Mouse (Mus musculus) limb, embryonic 10.5 days (tissue): ENCODE data around the gene C6. TPM values are rescaled to one million over a fixed set of nuclear protein-coding genes. Genes with fewer than 3 reads are reported as not detected.

Experiments
- DNase-seq: peaks from one replicate; pipeline ENCODE4 v3.0.0-alpha.2; 2017; ENCODE audit warnings: low spot score
- H3K27ac ChIP-seq: fragments of 300-500 bp; sonication (generic); 2 replicates; pipeline ENCODE4 v1.5.1; 2016; ENCODE audit warnings: mild to moderate bottlenecking
- H3K27me3 ChIP-seq: fragments of 300-500 bp; sonication (generic); 2 replicates; pipeline ENCODE4 v1.6.1; 2016; ENCODE audit warnings: low read depth, mild to moderate bottlenecking; ENCODE audit not compliant: poor library complexity, severe bottlenecking
- H3K36me3 ChIP-seq: fragments of 300-500 bp; sonication (generic); 2 replicates; pipeline ENCODE4 v1.6.1; 2016; ENCODE audit warnings: mild to moderate bottlenecking, moderate library complexity
- H3K4me1 ChIP-seq: fragments of 300-500 bp; sonication (generic); 2 replicates; pipeline ENCODE4 v1.6.1; 2016
- H3K4me3 ChIP-seq: fragments of 300-500 bp; sonication (generic); 2 replicates; pipeline ENCODE4 v1.5.1; 2016; ENCODE audit warnings: mild to moderate bottlenecking, moderate library complexity
- H3K9me3 ChIP-seq: fragments of 300-500 bp; sonication (generic); replicated peaks from 2 replicates; pipeline ENCODE4 v1.6.1; 2016; ENCODE audit warnings: mild to moderate bottlenecking
- WGBS: fragments of 180-500 bp; shearing (Covaris S2); methylation state at CpG from one replicate; pipeline ENCODE4 v1.1.7; 2016; 5-methylcytosine and 5-hydroxymethylcytosine counted together
- polyA plus RNA-seq: library from polyadenylated mRNA; unstranded; fragments of >200 nt; fragmentation: Nextera tagmentation; extraction: Ambion mirVana; gene quantifications from 2 replicates; pipeline ENCODE4 v1.2.1, GENCODE M21; 2016

C6 gene
- 0.08 TPM in 1 of 2 replicates, not detected in the other for polyA plus RNA-seq

DNA sequence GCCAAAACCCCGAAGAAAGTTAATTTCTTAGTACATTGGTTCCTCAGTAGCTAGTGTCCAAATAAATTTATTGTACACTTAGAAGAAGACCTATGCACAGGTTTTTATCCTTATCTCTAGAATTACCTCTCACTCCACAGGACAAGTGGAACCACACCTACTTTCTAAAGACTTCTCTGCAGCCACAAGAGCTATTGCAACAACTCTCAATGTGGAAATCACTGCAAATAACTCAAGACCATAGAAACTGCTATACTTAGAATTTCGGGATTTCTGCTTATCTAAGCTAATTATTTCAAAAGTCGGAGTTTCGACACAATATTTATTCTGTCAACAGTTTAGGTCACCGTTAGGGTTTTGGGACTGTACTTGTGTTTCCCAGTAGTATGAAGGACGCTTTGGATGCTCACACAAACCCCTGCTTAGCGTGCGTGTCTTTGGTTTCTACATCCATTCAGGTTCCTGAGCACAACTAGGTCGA is at the start of gene C6:
C6 (plus strand) TSS at position 346 of the 481 bp plus-strand sequence.
- no peaks in the 10 kb centered on the region for H3K4me1 ChIP-seq
- no peak within 1 kb of the TSS for H3K4me3 ChIP-seq
- H3K9me3 ChIP-seq = no peaks in the 10 kb centered on the region
- no peak within 1 kb of the TSS for H3K27ac ChIP-seq
- 91% methylated on average over 9 of the region's 9 CpGs for WGBS
- DNase-seq = no peak
- H3K36me3 ChIP-seq = no peaks in the 10 kb centered on the region
- no peaks in the 10 kb centered on the region for H3K27me3 ChIP-seq

DNA sequence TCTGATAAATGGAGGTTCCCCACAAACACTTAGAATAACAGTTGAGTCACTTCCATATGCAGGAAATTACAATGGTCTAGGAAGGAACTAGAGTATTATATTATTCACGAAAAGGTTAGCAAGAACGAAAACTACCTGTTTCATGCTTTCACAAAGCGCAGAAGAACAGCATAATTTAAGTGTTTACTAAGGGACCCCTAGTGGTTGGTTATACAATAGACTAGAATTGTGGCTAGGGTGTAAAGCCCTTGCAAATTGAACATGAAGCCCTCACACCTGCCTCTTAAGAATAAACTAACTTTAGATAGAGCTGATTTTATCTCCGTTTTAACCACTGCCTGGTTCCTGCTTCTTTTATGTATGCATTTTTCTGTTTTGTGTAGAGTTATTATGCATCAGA is 29.4 kb upstream of the C6 start:
- Histone ChIP-seq H3K27me3 (no peaks in the 10 kb centered on the region), H3K9me3 (0 out of 2 replicates have a peak, but pooled peaks cover 3% of the 10 kb centered on the region), H3K4me1 (no peaks in the 10 kb centered on the region), H3K27ac (no peak overlapping the region), H3K4me3 (no peak overlapping the region), H3K36me3 (no peaks in the 10 kb centered on the region)
- 87% methylated on average over 4 of the region's 4 CpGs for WGBS
- DNase-seq = no peak

GRCm38 (mm10) chr15:4734150-4734549 is 7.2 kb downstream of the C6 start:
- H3K4me1 ChIP-seq = no peaks in the 10 kb centered on the region
- WGBS = 85% methylated on average over 1 of the region's 1 CpGs
- no peaks in the 10 kb centered on the region for H3K27me3 ChIP-seq
- H3K36me3 ChIP-seq = no peaks in the 10 kb centered on the region
- H3K9me3 ChIP-seq = no peaks in the 10 kb centered on the region
- H3K27ac ChIP-seq = no peak overlapping the region
- no peak for DNase-seq
- H3K4me3 ChIP-seq = no peak overlapping the region

- no peaks in the 10 kb centered on the region for H3K36me3 ChIP-seq
- H3K4me3 ChIP-seq = no peak overlapping the region
Observed at GRCm38 (mm10) chr15:4734996-4735609, 8.1 kb downstream of the C6 start.

DNA sequence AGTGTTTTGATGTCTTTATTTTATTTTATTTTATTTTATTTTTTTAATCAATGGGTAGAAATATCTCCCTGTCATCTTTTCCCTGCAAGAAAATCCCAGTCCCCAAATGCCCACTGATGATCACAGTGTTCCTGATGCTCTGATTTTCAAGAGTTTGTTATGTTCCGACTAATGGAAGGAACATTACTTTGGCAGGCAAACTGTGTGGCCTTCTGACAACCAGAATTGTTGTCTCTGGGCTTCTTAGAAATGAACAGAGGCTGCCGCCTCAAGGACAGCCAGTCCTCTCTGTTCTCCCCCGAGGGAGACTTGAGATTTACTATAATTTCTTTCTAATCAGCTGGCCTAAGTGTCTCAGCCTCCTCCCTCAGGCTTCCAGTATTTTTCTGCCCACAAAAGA is 20.7 kb downstream of the C6 start:
- no peak overlapping the region for H3K4me3 ChIP-seq
- no peaks in the 10 kb centered on the region for H3K9me3 ChIP-seq
- 96% methylated on average over 3 of the region's 3 CpGs for WGBS
- H3K36me3 ChIP-seq = no peaks in the 10 kb centered on the region
- no peak overlapping the region for H3K27ac ChIP-seq
- no peak for DNase-seq
- H3K4me1 ChIP-seq = no peaks in the 10 kb centered on the region
- no peaks in the 10 kb centered on the region for H3K27me3 ChIP-seq

More at GRCm38 (mm10) chr15:4734996-4735609, 8.1 kb downstream of the C6 start:
- no peaks in the 10 kb centered on the region for H3K4me1 ChIP-seq
- no peaks in the 10 kb centered on the region for H3K27me3 ChIP-seq
- DNase-seq = no peak
- 93% methylated on average over 2 of the region's 2 CpGs for WGBS
- H3K9me3 ChIP-seq = no peaks in the 10 kb centered on the region
- H3K27ac ChIP-seq = no peak overlapping the region

DNA sequence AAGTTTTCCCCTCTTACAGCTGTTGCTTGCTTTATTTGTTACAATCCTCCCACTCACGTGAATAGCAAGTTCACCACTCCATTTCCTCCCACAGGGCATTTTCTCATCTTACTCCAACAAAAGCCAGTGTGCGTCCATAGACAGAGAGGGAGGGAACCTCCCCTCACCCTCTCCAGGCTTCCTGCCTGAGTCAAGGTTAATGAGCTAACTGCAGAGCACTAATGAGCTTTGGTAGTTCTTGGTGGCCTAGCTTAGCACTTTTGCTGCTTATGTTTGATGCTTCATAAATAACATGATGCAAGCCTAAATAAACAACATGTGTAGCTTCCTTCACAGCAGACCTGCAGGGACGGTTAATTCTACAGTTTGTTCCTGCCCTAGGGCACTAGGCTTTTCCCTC is 63.4 kb downstream of the C6 start:
- H3K27ac ChIP-seq = peak overlapping the region; percentile 67
- no peaks in the 10 kb centered on the region for H3K36me3 ChIP-seq
- H3K9me3 ChIP-seq = no peaks in the 10 kb centered on the region
- DNase-seq = peak; percentile 29
- H3K4me3 ChIP-seq = no peak overlapping the region
- no peaks in the 10 kb centered on the region for H3K27me3 ChIP-seq
- WGBS = 27% methylated on average over 3 of the region's 3 CpGs
- peaks cover 25% of the 10 kb centered on the region for H3K4me1 ChIP-seq

- Histone ChIP-seq H3K36me3 (no peaks in the 10 kb centered on the region), H3K27ac (no peak overlapping the region), H3K9me3 (no peaks in the 10 kb centered on the region), H3K4me3 (no peak overlapping the region), H3K4me1 (no peaks in the 10 kb centered on the region), H3K27me3 (no peaks in the 10 kb centered on the region)
- DNase-seq = no peak
- 91% methylated on average over 4 of the region's 4 CpGs for WGBS
Observed at GRCm38 (mm10) chr15:4796861-4797260, 69.9 kb downstream of the C6 start.

DNA sequence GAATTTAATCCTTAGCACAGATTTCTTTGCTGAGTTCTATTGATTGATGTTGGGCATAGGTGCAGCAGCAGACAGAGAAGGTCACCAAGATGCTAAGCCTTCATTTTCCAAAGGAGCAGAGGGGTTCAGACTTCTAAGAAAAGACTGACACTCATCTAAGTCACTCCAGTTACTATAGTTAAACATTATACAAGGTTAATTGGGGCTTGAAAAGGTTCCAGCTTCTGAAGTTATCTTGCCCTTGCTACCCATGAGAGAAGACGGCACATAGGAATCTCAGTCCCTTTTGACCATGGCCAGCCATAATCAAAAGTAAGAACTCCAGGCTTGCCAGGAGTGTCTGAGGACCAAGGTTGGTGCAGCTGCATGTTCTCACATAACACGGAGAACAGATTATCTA is 77.3 kb downstream of the C6 start:
- Histone ChIP-seq H3K27ac (no peak overlapping the region), H3K4me3 (no peak overlapping the region), H3K4me1 (no peaks in the 10 kb centered on the region), H3K27me3 (no peaks in the 10 kb centered on the region), H3K9me3 (no peaks in the 10 kb centered on the region), H3K36me3 (no peaks in the 10 kb centered on the region)
- DNase-seq = no peak
- WGBS = 87% methylated on average over 2 of the region's 2 CpGs

DNA sequence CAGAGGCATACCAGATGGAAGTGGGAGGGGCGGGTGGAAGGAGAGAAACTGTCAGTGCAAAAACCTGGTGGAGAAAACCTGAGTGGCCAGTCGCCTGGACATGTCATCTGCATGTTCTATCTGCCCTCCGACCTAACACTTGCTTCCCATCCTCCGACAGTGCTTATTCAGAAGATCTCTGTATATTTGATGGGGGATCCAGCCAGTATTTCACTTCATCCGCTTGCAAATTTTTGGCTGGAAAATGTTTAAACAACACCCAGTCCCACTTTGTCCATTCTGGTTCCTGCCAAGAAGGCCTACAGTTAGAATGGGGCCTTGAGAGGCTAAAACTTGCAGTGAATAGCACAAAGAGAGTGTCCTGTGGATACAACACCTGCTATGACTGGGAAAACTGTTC is 81.2 kb downstream of the C6 start:
- H3K4me1 ChIP-seq = no peaks in the 10 kb centered on the region
- H3K27ac ChIP-seq = no peak overlapping the region
- H3K36me3 ChIP-seq = no peaks in the 10 kb centered on the region
- 93% methylated on average over 5 of the region's 5 CpGs for WGBS
- no peaks in the 10 kb centered on the region for H3K27me3 ChIP-seq
- no peak overlapping the region for H3K4me3 ChIP-seq
- H3K9me3 ChIP-seq = no peaks in the 10 kb centered on the region
- no peak for DNase-seq

GRCm38 (mm10) chr15:4814976-4815375 is 88.0 kb downstream of the C6 start:
- no peak for DNase-seq
- no peaks in the 10 kb centered on the region for H3K36me3 ChIP-seq
- H3K4me3 ChIP-seq = no peak overlapping the region
- H3K27me3 ChIP-seq = no peaks in the 10 kb centered on the region
- no peaks in the 10 kb centered on the region for H3K4me1 ChIP-seq
- H3K27ac ChIP-seq = no peak overlapping the region
- H3K9me3 ChIP-seq = no peaks in the 10 kb centered on the region
- WGBS = 95% methylated on average over 5 of the region's 5 CpGs

- H3K27me3 ChIP-seq = no peaks in the 10 kb centered on the region
- H3K4me3 ChIP-seq = no peak overlapping the region
- DNase-seq = no peak
- H3K36me3 ChIP-seq = no peaks in the 10 kb centered on the region
- no peaks in the 10 kb centered on the region for H3K9me3 ChIP-seq
- no peaks in the 10 kb centered on the region for H3K4me1 ChIP-seq
- WGBS = 97% methylated on average over 2 of the region's 2 CpGs
- H3K27ac ChIP-seq = no peak overlapping the region
Observed at GRCm38 (mm10) chr15:4815711-4816110, 88.7 kb downstream of the C6 start.

- Histone ChIP-seq H3K27ac (no peak overlapping the region), H3K9me3 (no peaks in the 10 kb centered on the region), H3K4me1 (no peaks in the 10 kb centered on the region), H3K36me3 (no peaks in the 10 kb centered on the region), H3K4me3 (no peak overlapping the region), H3K27me3 (no peaks in the 10 kb centered on the region)
- 94% methylated on average over 10 of the region's 10 CpGs for WGBS
- no peak for DNase-seq
Observed at GRCm38 (mm10) chr15:4816752-4817493, 89.9 kb downstream of the C6 start.

GRCm38 (mm10) chr15:4818437-4818836 is 91.5 kb downstream of the C6 start:
- H3K27me3 ChIP-seq = no peaks in the 10 kb centered on the region
- no peaks in the 10 kb centered on the region for H3K36me3 ChIP-seq
- no peak for DNase-seq
- H3K27ac ChIP-seq = no peak overlapping the region
- H3K4me1 ChIP-seq = no peaks in the 10 kb centered on the region
- no peak overlapping the region for H3K4me3 ChIP-seq
- H3K9me3 ChIP-seq = no peaks in the 10 kb centered on the region
- WGBS = 58% methylated on average over 3 of the region's 3 CpGs
